Mouse (Mus musculus) small intestine, adult 2 months (tissue): ENCODE results near the gene Sarnp.

Experiments
- CTCF ChIP-seq: fragments of 200-500 bp; IDR thresholded peaks from 2 replicates; pipeline ENCODE4 v1.5.1; 2012; ENCODE audit warnings: low read depth, mild to moderate bottlenecking, control low read depth, inconsistent platforms, low read length, moderate library complexity, mixed read lengths; ENCODE audit not compliant: insufficient replicate concordance, insufficient read length; ENCODE audit errors: extremely low read depth
- POLR2A ChIP-seq: fragments of 200-500 bp; IDR thresholded peaks from 2 replicates; pipeline ENCODE4 v1.6.1; 2012; ENCODE audit warnings: low read depth, mild to moderate bottlenecking, control low read depth, inconsistent platforms, low read length, moderate library complexity

- TF ChIP-seq CTCF (no peak), POLR2A (no peak)
These were observed 72.1 kb downstream of the Sarnp start for GRCm38 (mm10) chr10:128888941-128889827.
